Mouse (Mus musculus) cerebellum, adult 9-10 months (tissue): ENCODE measurements at regions not wholly inside any gene's neighbourhood (a gene's known extent, or its start where the extent isn't known, plus 50 kb on each side); places are given as distances from the start of the nearest gene placed in this dataset.

Experiments
- DNase-seq: peaks from one replicate; pipeline ENCODE4 v3.0.0; 2022

DNA sequence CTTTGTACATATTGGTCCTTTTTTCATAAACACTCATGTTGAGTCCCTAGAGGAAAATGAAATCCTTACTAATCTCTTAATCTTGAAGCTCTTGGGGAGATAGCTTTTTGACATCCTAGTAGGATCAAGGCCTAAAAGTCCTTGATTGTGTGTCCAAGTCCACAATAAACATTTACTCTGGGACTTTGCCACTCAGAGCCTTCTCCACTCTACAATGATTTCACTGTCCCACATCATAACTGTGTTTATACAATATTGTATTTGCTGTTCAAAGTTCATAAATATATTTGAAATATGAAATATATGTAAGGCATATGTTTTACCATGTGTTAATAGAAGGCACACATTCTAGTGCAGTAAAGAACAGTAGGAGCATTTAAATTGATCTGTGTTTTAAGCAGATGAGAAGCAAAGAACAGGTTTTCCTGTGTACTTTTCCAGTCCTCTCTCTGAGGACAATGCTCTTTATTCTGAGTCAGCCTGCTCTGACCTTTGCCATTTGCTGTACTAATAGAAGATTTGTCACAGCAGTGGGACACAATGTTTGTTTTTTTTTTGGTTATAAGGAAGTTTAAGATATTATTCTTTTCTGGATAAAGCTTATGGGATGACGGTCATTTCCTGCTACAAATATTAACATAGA, 130.7 kb upstream of the Gprin3 start:
- DNase-seq: no peak

DNA sequence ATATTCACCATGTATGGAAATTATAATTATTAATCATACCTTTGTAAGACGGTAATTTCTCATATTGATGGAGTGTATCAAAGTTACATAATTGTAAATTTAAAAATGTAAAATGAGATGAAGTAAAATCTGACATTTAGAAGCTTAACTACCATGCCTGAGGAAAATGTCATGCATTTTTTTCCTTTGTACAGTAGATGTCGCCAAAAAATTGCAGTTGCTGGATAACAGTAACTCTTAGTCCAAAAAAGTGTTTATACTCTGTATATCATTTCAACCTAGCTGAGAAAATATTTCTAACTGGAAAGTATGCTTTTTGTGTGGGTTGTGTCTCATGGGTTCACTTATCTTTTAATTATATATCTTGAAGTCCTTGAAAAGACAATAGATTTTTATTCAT, 110.9 kb upstream of the Gprin3 start:
- no peak for DNase-seq

DNA sequence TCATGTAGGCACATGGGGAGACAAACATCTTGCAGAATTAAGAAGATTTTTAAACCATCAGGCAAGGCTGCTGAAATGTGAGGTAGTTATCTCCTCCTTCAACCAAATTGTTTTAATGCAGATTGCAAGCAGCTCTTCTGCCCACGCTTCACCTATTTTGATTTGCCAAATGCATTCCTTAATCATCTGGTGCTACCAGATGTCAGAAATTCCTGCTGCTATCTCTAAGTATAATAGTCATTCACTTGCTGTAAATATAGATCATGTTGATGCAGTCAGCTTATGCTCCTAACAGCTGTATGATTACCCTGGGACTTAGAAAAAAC, 98.8 kb upstream of the Gprin3 start:
- no peak for DNase-seq

DNA sequence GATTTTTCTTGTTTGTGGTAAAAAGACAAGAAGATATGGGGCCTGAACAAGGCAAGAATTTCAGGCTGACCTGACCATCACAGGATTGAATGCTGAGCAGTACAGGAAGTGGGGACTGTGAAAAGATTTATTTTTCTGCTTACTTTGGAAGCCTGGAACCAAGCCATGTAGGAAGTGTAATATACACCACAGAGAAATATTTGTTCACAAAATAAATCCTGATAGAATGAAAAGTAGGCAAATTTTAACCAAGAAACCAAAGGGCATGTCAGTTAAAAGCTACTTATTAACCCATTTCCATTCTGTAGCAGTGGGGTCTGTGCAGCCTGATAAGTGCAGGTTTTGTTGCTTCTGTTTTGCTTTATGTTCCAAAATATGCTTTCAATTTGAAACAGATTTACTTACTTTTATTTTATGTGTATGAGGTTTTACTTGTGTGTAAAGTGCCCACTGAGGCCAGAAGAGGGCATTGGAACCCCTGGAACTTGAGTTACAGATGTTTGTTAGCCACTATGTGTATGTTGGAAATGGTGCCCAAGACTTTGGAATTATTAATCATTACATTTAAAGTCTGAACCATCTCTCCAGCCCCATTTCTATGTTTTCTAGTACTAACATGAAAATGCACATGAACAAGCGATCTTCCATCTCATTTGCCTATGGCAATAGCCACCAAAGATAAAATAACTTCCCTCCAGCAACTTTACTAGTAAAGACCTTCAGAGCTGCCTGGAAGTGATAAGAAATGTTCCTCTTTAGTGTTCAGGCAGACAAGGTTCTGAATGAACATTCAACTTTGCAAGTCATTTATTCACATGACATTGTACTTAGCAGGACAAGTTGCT, 98.2 kb upstream of the Gprin3 start:
- DNase-seq: no peak

DNA sequence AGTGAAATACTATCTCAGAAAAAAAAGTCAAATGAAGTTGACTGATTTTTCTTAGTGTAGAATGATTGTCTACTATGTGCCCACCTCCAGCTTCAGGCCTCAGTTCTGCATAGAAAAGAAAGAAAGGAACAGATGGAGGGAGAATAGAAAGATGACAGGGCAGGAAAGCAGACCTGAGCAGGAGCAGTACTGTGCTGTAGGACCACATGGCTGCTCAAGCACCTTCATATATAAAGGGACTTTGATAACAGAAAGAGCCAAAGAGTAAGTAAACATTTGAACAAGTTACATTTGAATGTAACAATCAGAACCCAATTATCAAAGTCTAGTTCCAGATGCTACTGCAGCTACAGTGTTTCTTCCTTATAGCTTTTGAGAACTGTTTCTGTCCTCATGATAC, 96.9 kb upstream of the Gprin3 start:
- no peak for DNase-seq

DNA sequence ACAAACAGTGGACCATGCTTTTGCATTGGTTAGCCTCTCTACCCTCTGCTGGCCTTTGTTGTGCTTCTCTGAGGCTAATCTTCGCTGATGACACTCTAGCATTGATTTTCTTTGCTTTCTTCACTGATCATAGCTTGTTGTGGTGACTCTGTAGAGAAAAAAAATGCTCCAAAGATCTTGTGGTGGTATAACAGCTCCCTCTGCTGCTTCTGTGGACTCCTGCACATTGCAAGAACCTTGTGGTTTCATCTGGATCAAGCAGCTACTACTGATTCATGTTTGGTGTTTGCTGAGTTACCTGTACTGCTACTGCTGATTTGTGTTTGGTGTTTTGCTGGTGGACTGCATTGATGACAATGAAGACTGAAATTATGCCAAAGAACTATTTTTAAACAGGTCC, 74.7 kb upstream of the Gprin3 start:
- peak; percentile 24 for DNase-seq

DNA sequence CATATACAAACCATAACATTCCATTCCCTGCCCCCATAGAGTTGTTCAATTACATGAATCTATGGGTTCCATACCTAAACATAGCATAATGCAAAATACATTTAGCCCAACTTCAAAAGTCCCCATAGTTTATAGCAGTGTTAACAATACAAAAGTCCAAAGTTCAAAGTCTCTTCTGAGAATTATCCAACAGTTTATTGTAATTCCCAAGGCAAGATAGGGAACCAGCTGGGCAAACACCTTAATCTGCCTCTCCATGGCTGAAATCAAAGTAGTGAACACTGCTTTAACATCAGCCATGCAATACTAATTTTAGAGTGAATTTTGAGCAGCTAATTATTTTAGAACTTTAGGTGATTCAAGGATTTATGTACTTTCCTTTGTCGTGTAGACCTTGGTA, 72.7 kb upstream of the Gprin3 start:
- DNase-seq: no peak

DNA sequence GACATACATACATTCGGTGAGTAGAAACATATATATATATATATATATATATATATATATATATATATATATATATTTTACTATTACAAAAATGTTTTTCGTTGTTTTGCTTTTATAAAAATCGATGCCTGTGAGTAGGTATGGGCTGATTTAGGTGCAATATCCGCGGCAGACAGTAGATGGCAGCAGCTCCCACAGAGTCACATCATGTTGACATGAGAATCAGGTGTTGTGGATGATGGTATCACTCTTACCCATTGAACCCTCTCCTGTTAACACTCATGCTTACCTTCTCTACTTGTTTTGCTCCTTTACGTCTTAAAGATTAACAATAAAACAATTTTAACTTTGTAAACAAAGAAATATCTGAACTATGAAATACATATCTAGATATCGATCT, 72.0 kb upstream of the Gprin3 start:
- DNase-seq: peak; percentile 66

DNA sequence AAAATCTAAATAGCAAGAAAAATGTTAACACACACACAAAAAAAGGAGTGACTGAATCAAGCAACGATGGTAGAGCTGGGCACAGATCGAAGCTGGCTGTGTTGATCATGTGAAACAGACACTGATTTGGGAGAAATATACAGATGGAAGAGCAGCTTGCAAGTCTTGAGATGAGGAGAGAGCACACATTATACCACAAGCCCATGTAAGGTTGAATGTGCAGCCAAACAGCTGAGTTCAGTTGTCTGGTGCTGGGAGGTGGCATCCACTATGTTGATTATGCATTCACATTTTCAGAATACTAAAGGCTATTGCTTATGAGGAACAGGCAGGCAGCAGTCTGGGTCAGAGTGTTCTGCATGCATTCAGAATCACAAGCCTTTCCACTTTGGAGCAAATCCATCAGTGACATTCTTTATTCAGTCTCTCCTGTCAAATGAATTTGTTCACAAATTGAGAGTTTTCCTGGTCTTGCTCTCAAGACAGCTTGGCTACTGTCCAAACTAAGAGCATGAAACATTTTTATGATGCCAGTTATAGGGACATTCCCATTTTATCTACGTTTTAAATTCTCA, 63.0 kb upstream of the Gprin3 start:
- no peak for DNase-seq

DNA sequence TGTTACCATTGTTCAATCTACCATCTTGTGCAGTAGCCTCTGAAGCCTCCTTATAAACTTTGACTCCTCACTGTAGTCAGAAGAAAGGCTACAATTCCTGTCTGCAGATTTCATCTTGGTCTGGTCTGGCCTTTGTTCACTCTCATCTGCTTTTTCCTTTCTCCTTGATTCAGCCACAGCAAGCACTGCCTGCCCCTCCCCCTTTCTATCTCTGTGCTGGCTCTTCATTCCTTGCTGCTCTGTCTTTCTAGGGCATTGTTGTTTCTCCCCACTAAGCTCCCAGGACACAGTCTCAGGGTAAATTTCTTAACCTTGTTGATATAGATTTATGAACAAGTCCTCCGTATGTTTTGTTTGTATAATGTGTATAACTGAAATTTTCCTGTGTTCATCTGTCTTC, 62.3 kb upstream of the Gprin3 start:
- DNase-seq: no peak

DNA sequence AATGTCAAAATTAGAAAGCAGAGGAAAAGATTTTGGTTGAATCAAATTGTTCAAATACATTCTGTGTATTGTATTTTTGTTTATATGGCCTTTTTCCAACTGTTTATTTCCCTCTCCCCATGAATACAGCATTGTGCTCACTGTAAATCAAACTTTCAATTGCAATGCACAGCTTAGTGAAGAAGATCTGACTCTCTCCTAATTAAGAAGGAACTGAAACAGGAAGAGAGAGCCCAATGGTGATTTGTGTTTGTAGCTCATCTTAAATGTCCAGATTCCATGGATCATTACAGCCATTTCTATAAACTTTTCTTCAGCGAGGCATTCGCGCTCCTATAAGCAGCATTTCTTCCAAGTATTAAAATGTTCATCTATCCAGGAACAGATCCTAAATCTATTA, 57.9 kb upstream of the Gprin3 start:
- DNase-seq: no peak

DNA sequence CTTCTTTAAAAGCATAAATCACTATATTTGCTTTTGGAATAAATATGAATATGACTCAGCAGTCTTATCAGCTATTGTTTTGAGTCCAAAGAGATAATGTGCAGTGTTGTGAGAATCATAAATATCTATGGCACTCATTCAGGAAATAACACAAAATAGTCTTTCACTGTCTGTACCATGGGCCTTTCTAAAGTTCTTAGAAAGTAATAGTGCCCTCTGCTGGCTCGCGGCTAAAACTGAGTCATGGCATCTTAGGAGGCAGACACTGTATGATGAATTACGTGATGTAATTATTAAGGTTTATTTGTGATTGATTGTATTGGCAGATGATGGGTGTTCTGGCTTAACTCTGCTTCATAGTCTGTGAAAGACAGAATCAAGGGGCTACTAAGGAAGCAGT, 57.5 kb upstream of the Gprin3 start:
- peak; percentile 80 for DNase-seq
